16 mouse cellular contexts compared by ENCODE assay signal in genomic region chr8:10526616-10527015, GRCm38 (mm10).
DNase-seq lines count a peak whose midpoint lies in the region; ATAC-seq and TF ChIP-seq lines count a peak whose summit lies in the region.
"Had no signal": no experiment of that assay in that cellular context is flagged by ENCODE, and none has a peak within 500 bp of the region (broad histone marks: within the 10 kb centered on the region; RNA-seq: fewer than 3 reads in every experiment).

No protein-coding gene starts in this region.

- no peak for DNase-seq in hindbrain, embryonic 10.5 days (ENCODE audit: low spot score)
- peak; percentile 16 for DNase-seq in retina, adult 2 months (ENCODE audit: low read depth, low spot score)
- DNase-seq in retina, embryonic 14.5 days (ENCODE audit: low spot score), result no peak
- DNase-seq in brain, embryonic 14.5 days (ENCODE audit: low read depth), result peak; percentile 83
- no peak for DNase-seq in ovary, postnatal 14 days (ENCODE audit: low spot score)
- DNase-seq: adrenal gland, adult 8-10 months; cerebellum, postnatal 25 days; heart, postnatal 36 days; kidney, adult 11 months; right cerebral cortex, postnatal 25 days had no signal

- H3K27ac ChIP-seq in hindbrain, embryonic 16.5 days (ENCODE audit: low read depth, low read length), result no peak overlapping the region
- no peak overlapping the region for H3K27ac ChIP-seq in hindbrain, embryonic 10.5 days
- H3K27ac ChIP-seq in olfactory bulb, adult 2 months (ENCODE audit: insufficient read depth, low read depth, low read length), result 0 out of 2 replicates have a peak overlapping the region, but pooled peaks have one; percentile 28
- H3K27ac ChIP-seq: limb, embryonic 12.5 days; neural tube, embryonic 12.5 days had no signal

- peak; percentile 74 for ATAC-seq in hindbrain, embryonic 16.5 days
- ATAC-seq in megakaryocyte-erythroid progenitor cell, adult 5-6 weeks (replicated peaks; ENCODE audit: low FRiP score, low TSS enrichment, poor library complexity, severe bottlenecking), result no peak
- ATAC-seq: Patski had no signal

- 68% methylated on average over 5 of the region's 5 CpGs for WGBS in hindbrain, embryonic 16.5 days
- 77% methylated on average over 5 of the region's 5 CpGs for WGBS in hindbrain, embryonic 10.5 days
- 42% methylated on average over 5 of the region's 5 CpGs for WGBS in olfactory bulb, adult 2 months

- H3K4me2 ChIP-seq in hindbrain, embryonic 16.5 days (ENCODE audit: low read length), result no peak overlapping the region
- H3K4me2 ChIP-seq: limb, embryonic 12.5 days; neural tube, embryonic 12.5 days had no signal

- no peaks in the 10 kb centered on the region for H3K27me3 ChIP-seq in hindbrain, embryonic 16.5 days (replicated peaks; ENCODE audit: control insufficient read depth, insufficient read depth, low read length)
- H3K27me3 ChIP-seq in hindbrain, embryonic 10.5 days (ENCODE audit: insufficient read depth, poor library complexity, severe bottlenecking), result no peaks in the 10 kb centered on the region
- H3K27me3 ChIP-seq: neural tube, embryonic 12.5 days had no signal

- TF ChIP-seq CTCF in brain, embryonic 14.5 days (IDR thresholded peaks at IDR 0.05; ENCODE audit: borderline replicate concordance, extremely low read depth, insufficient read depth, insufficient read length), result no peak
- no peak for TF ChIP-seq CTCF in olfactory bulb, adult 2 months (IDR thresholded peaks at IDR 0.05; ENCODE audit: insufficient read depth, low read depth, low read length)

- no peaks in the 10 kb centered on the region for H3K9me3 ChIP-seq in hindbrain, embryonic 16.5 days (ENCODE audit: control insufficient read depth, low read length)
- no peaks in the 10 kb centered on the region for H3K9me3 ChIP-seq in hindbrain, embryonic 10.5 days
- H3K9me3 ChIP-seq: limb, embryonic 12.5 days; neural tube, embryonic 12.5 days had no signal

- H3K4me1 ChIP-seq in hindbrain, embryonic 16.5 days (ENCODE audit: control insufficient read depth, insufficient read depth, low read depth, low read length), result no peaks in the 10 kb centered on the region; the same call in 1 of the 2 replicates
- peaks cover 13% of the 10 kb centered on the region for H3K4me1 ChIP-seq in hindbrain, embryonic 10.5 days (replicated peaks)
- peaks cover 12% of the 10 kb centered on the region for H3K4me1 ChIP-seq in olfactory bulb, adult 2 months (ENCODE audit: control insufficient read depth, insufficient read depth, low read length)

- no peak overlapping the region for H3K4me3 ChIP-seq in hindbrain, embryonic 16.5 days (ENCODE audit: low read length)
- H3K4me3 ChIP-seq in hindbrain, embryonic 10.5 days, result no peak overlapping the region
- H3K4me3 ChIP-seq in olfactory bulb, adult 2 months (ENCODE audit: insufficient read depth, low read depth, low read length), result no peak overlapping the region
- H3K4me3 ChIP-seq: limb, embryonic 12.5 days; neural tube, embryonic 12.5 days had no signal

- no peak for TF ChIP-seq POLR2A in brain, embryonic 14.5 days (IDR thresholded peaks at IDR 0.05; ENCODE audit: borderline replicate concordance, extremely low read depth, insufficient read depth, insufficient read length, poor library complexity, severe bottlenecking)
- no peak for TF ChIP-seq POLR2A in olfactory bulb, adult 2 months (IDR thresholded peaks at IDR 0.05; ENCODE audit: insufficient read depth, low read depth, low read length)

- no peak overlapping the region for H3K9ac ChIP-seq in hindbrain, embryonic 16.5 days (ENCODE audit: low read depth, low read length)
- H3K9ac ChIP-seq: limb, embryonic 12.5 days; neural tube, embryonic 12.5 days had no signal

- H3K36me3 ChIP-seq in hindbrain, embryonic 16.5 days (ENCODE audit: control insufficient read depth, insufficient read depth, low read length), result no peaks in the 10 kb centered on the region
- no peaks in the 10 kb centered on the region for H3K36me3 ChIP-seq in hindbrain, embryonic 10.5 days
- H3K36me3 ChIP-seq: limb, embryonic 12.5 days; neural tube, embryonic 12.5 days had no signal

Comparison
In these comparisons a context has a peak if more than half of its experiments do, and no peak if none do; other contexts are left out.
1. DNase-seq: peak in retina, adult 2 months (single experiment) and brain, embryonic 14.5 days (single experiment); none in hindbrain, embryonic 10.5 days (single experiment), retina, embryonic 14.5 days (single experiment) and ovary, postnatal 14 days (single experiment).